Mouse (Mus musculus): ENCODE results near the gene Abhd6. TPM values are rescaled to one million over a fixed set of nuclear protein-coding genes. Genes with fewer than 3 reads are reported as not detected.

Gene Abhd6
- polyA plus RNA-seq, 1 experiment from 2014 or later: 21.0 TPM

DNA sequence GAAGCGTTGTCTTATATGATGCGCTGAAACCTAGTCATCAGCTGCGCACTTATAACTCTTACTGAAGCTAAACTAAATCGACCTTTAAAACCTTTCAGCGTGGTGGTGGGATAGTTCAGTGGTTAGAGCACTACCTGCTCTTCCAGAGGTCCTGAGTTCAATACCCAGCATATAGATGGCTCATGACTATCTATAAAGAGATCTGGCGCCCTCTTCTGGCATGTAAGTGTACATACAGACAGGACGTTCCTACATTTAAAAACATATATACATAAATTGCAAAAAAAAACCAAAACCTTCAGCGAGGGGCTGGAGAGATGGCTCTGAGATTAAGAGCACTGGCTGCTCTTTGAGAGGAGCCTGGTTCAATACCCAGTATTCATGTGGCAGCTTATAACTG lies 41.6 kb downstream of the Abhd6 start:
- H3K9ac ChIP-seq (replicated peaks; ENCODE audit: low read length): no peak overlapping the region
- 65% methylated on average over 8 of the region's 8 CpGs for WGBS
- H3K9me3 ChIP-seq (replicated peaks; ENCODE audit: control insufficient read depth, low read length): no peaks in the 10 kb centered on the region
- H3K4me1 ChIP-seq (ENCODE audit: control insufficient read depth, insufficient read depth, low read length): no peaks in the 10 kb centered on the region
- ATAC-seq (replicated peaks; ENCODE audit: insufficient number of reproducible peaks, low FRiP score, low TSS enrichment, low read depth) (no peak), DNase-seq (ENCODE audit: low spot score) (peak; percentile 67)
- H3K4me2 ChIP-seq (ENCODE audit: low read depth, low read length): no peak overlapping the region
- H3K36me3 ChIP-seq (replicated peaks; ENCODE audit: control insufficient read depth, insufficient read depth, low read depth, low read length): no peaks in the 10 kb centered on the region; the same call in 1 of the 2 replicates
- H3K27me3 ChIP-seq (ENCODE audit: control insufficient read depth, insufficient read depth, low read length): no peaks in the 10 kb centered on the region
- no peak overlapping the region for H3K4me3 ChIP-seq (ENCODE audit: low read depth, low read length)
- no peak overlapping the region for H3K27ac ChIP-seq (replicated peaks; ENCODE audit: low read depth, low read length)

DNA sequence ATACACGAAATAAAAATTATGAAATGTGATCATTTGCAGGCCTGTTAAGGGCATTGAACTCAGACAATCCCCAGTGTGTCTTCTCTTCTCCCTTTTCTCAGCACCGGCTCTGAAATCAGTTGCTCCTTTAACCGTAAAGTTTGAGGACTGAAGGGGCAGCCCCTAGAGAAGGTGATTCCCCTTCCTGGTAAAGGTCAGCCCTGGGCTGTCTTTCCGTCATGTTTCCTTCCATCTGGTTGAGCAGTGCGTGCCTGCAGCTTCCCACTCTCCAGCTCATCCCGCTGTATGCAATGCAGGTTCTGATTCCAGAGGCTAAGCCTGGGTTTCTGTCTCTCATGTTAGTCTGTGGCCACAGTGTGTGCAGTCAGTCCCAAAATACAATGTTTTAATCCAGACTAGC lies 42.1 kb downstream of the Abhd6 start:
- H3K4me1 ChIP-seq (ENCODE audit: control insufficient read depth, insufficient read depth, low read length): no peaks in the 10 kb centered on the region
- no peaks in the 10 kb centered on the region for H3K9me3 ChIP-seq (replicated peaks; ENCODE audit: control insufficient read depth, low read length)
- no peaks in the 10 kb centered on the region for H3K27me3 ChIP-seq (ENCODE audit: control insufficient read depth, insufficient read depth, low read length)
- DNase-seq (ENCODE audit: low spot score): no peak
- ATAC-seq (replicated peaks; ENCODE audit: insufficient number of reproducible peaks, low FRiP score, low TSS enrichment, low read depth): no peak
- H3K4me3 ChIP-seq (ENCODE audit: low read depth, low read length): no peak overlapping the region
- H3K9ac ChIP-seq (replicated peaks; ENCODE audit: low read length): no peak overlapping the region
- WGBS: 87% methylated on average over 6 of the region's 6 CpGs
- no peak overlapping the region for H3K27ac ChIP-seq (replicated peaks; ENCODE audit: low read depth, low read length)
- no peaks in the 10 kb centered on the region; the same call in 1 of the 2 replicates for H3K36me3 ChIP-seq (replicated peaks; ENCODE audit: control insufficient read depth, insufficient read depth, low read depth, low read length)
- no peak overlapping the region for H3K4me2 ChIP-seq (ENCODE audit: low read depth, low read length)

DNA sequence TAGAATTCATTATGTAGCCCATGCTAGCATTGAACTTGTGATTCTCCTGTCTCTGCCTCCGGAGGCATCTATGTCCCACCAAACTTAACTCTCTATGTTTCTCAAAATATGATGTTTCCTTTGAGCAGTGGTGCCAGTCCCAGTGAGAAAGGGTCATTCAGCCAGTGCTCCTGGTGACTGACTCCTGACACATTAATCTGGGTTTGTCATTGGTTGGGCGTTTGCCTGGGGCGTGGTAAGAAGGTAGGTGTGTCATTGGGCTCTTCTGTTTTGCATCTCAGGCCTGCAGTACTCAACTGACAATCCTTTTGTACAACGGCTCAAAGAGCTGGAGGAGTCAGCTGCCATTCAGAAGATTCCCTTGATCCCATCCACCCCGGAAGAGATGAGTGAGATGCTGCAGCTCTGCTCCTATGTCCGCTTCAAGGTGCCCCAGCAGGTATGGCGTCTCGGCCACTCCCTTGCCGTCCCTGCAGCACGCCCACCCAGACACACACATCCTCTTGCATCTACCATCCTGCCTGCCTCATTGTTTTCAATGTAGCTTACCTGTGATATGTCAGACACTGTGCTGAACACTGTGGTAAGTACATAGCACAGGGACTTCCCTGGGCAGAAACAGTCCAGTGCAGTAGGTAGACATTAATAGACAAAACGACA lies 42.6 kb downstream of the Abhd6 start:
- H3K9ac ChIP-seq (replicated peaks; ENCODE audit: low read length): no peak overlapping the region
- H3K4me3 ChIP-seq (ENCODE audit: low read depth, low read length): no peak overlapping the region
- DNase-seq (ENCODE audit: low spot score): no peak
- H3K4me1 ChIP-seq (ENCODE audit: control insufficient read depth, insufficient read depth, low read length): no peaks in the 10 kb centered on the region
- no peak overlapping the region for H3K4me2 ChIP-seq (ENCODE audit: low read depth, low read length)
- WGBS: 86% methylated on average over 11 of the region's 11 CpGs
- no peaks in the 10 kb centered on the region; the same call in 1 of the 2 replicates for H3K36me3 ChIP-seq (replicated peaks; ENCODE audit: control insufficient read depth, insufficient read depth, low read depth, low read length)
- H3K27me3 ChIP-seq (ENCODE audit: control insufficient read depth, insufficient read depth, low read length): no peaks in the 10 kb centered on the region
- no peak overlapping the region for H3K27ac ChIP-seq (replicated peaks; ENCODE audit: low read depth, low read length)
- H3K9me3 ChIP-seq (replicated peaks; ENCODE audit: control insufficient read depth, low read length): no peaks in the 10 kb centered on the region
- ATAC-seq (replicated peaks; ENCODE audit: insufficient number of reproducible peaks, low FRiP score, low TSS enrichment, low read depth): no peak

DNA sequence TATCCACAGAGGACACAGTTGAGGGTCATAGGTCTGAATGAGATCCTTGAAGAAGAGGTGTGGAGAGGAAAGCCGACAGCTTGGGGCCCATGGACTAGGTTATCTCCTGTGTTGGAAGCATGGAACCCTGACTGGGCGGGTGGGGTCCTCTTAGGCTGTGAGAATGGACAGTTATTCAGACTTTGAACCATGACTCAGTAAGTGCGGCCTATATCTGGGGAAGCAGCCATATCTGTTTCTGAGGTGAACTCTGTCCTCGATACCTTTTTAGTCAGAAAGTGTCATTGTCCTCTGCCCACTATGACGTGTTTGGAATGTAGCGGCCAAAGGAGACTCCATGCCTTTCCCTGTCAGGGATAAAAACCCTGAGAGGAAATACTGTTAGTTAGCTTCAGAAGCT lies 44.1 kb downstream of the Abhd6 start:
- WGBS: 92% methylated on average over 6 of the region's 6 CpGs
- ATAC-seq (replicated peaks; ENCODE audit: insufficient number of reproducible peaks, low FRiP score, low TSS enrichment, low read depth) (no peak), DNase-seq (ENCODE audit: low spot score) (no peak)
- Histone ChIP-seq H3K9me3 (replicated peaks; ENCODE audit: control insufficient read depth, low read length) (no peaks in the 10 kb centered on the region), H3K4me2 (ENCODE audit: low read depth, low read length) (no peak overlapping the region), H3K4me1 (ENCODE audit: control insufficient read depth, insufficient read depth, low read length) (no peaks in the 10 kb centered on the region), H3K27me3 (ENCODE audit: control insufficient read depth, insufficient read depth, low read length) (no peaks in the 10 kb centered on the region), H3K36me3 (replicated peaks; ENCODE audit: control insufficient read depth, insufficient read depth, low read depth, low read length) (no peaks in the 10 kb centered on the region; the same call in 1 of the 2 replicates), H3K27ac (replicated peaks; ENCODE audit: low read depth, low read length) (no peak overlapping the region), H3K9ac (replicated peaks; ENCODE audit: low read length) (no peak overlapping the region), H3K4me3 (ENCODE audit: low read depth, low read length) (no peak overlapping the region)

DNA sequence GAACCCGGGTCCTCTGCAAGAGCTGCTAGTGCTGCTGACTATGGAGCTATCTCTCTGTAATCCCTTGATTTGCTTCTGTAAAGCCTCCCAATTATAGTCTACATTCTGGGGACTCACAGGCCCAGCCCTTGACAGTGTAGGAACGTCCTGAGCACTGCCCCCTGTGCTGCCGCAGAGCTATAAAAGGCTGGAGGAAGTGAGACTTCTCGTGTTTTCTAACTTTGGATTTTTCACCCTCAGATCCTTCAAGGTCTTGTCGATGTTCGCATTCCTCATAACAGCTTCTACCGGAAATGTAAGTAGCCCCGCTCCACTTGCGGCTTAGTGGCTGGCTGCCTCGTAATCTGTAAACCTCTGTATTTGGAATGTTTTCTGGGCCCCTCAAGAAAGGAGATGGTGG lies 46.6 kb downstream of the Abhd6 start:
- Histone ChIP-seq H3K4me3 (ENCODE audit: low read depth, low read length) (no peak overlapping the region), H3K9me3 (replicated peaks; ENCODE audit: control insufficient read depth, low read length) (no peaks in the 10 kb centered on the region), H3K27me3 (ENCODE audit: control insufficient read depth, insufficient read depth, low read length) (no peaks in the 10 kb centered on the region), H3K9ac (replicated peaks; ENCODE audit: low read length) (no peak overlapping the region), H3K4me2 (ENCODE audit: low read depth, low read length) (no peak overlapping the region), H3K4me1 (ENCODE audit: control insufficient read depth, insufficient read depth, low read length) (no peaks in the 10 kb centered on the region), H3K27ac (replicated peaks; ENCODE audit: low read depth, low read length) (no peak overlapping the region), H3K36me3 (replicated peaks; ENCODE audit: control insufficient read depth, insufficient read depth, low read depth, low read length) (no peaks in the 10 kb centered on the region; the same call in 1 of the 2 replicates)
- 86% methylated on average over 10 of the region's 10 CpGs for WGBS
- no peak for ATAC-seq (replicated peaks; ENCODE audit: insufficient number of reproducible peaks, low FRiP score, low TSS enrichment, low read depth)
- no peak for DNase-seq (ENCODE audit: low spot score)

DNA sequence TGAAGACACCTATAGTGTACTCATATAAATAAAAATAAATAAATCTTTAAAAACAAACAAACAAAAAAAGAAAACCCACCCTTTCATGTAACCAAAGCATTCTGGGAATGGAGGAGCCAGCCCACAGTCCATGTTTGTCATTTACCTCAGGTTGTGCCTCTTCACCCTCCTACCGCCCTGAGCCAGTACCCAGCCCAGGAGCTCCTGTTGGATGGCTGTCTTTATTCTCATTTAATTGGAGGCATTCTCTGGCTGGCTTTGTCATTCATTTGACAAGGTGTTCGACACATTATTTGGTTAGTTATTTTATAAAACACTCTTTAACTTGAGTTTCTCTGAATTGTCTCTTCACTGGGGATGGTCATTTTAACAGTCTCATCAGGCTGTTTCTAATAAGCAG lies 49.2 kb downstream of the Abhd6 start:
- ATAC-seq (replicated peaks; ENCODE audit: insufficient number of reproducible peaks, low FRiP score, low TSS enrichment, low read depth) (no peak), DNase-seq (ENCODE audit: low spot score) (no peak)
- Histone ChIP-seq H3K27ac (replicated peaks; ENCODE audit: low read depth, low read length) (no peak overlapping the region), H3K4me2 (ENCODE audit: low read depth, low read length) (no peak overlapping the region), H3K4me3 (ENCODE audit: low read depth, low read length) (no peak overlapping the region), H3K9ac (replicated peaks; ENCODE audit: low read length) (no peak overlapping the region), H3K4me1 (ENCODE audit: control insufficient read depth, insufficient read depth, low read length) (no peaks in the 10 kb centered on the region), H3K9me3 (replicated peaks; ENCODE audit: control insufficient read depth, low read length) (no peaks in the 10 kb centered on the region), H3K27me3 (ENCODE audit: control insufficient read depth, insufficient read depth, low read length) (no peaks in the 10 kb centered on the region), H3K36me3 (replicated peaks; ENCODE audit: control insufficient read depth, insufficient read depth, low read depth, low read length) (no peaks in the 10 kb centered on the region; the same call in 1 of the 2 replicates)
- WGBS: 87% methylated on average over 2 of the region's 2 CpGs

DNA sequence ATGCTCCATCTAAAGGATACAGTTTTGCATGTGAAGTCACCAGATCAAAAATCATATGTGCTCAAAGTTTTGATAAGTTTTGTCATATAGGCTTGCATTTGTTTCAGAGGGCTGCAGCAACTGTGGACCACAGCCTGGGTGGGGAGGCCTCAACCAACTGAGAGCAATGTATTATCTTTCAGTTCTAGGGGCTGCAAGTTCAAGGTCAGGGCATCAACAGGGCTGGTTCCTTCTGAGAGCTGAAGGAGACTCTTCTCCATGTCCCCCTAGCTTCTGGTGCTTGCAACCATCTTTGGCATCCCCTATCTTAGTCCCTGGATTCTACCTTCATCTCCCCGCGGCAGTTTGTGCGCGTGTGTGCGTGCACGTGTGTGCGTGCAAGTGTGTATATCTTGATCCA lies 50.0 kb downstream of the Abhd6 start:
- DNase-seq (ENCODE audit: low spot score): no peak
- H3K4me3 ChIP-seq (ENCODE audit: low read depth, low read length): no peak overlapping the region
- 98% methylated on average over 7 of the region's 7 CpGs for WGBS

DNA sequence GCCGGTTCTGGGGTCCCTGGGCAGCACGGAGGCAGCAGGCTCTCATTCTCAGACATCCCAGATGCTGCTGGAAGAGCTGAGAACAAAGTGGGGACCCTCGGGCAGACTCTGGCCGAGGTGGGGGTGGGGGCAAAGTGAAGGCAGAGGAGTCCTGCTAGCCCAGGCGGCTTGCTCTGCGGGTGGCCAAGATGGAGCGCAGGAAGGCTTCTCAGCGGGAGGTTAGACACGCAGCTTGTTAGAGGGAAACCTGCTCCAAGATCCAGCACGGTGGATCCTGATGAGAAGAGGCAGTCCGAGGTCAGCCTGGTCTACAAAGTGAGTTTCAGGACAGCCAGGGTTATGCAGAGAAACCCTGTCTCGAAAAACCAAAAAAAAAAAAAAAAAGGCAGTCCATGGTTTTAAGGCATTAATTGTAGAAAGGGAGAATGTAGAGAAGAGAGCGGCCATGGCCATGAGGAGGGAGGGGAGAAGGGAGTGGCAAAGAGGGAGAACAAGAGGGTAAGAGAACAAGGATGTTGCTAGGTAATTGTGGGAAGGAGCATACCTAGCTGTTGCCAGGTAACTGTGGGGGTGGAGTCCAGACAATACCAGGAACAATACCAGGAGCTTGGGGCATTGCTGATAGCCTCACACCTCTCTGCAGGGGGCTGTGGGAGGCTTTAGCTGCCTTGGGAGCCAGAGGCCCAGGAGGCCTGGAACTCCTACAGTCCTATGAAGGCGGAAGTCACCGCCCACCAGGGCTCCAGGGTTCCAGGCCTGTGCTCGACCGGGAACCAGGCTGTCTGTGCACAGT lies 51.8 kb downstream of the Abhd6 start:
- H3K4me2 ChIP-seq (ENCODE audit: low read depth, low read length): no peak overlapping the region
- 27% methylated on average over 17 of the region's 17 CpGs for WGBS
- DNase-seq (ENCODE audit: low spot score) (no peak), ATAC-seq (replicated peaks; ENCODE audit: insufficient number of reproducible peaks, low FRiP score, low TSS enrichment, low read depth) (no peak)
- no peaks in the 10 kb centered on the region for H3K4me1 ChIP-seq (ENCODE audit: control insufficient read depth, insufficient read depth, low read length)
- no peak overlapping the region for H3K4me3 ChIP-seq (ENCODE audit: low read depth, low read length)
- H3K9me3 ChIP-seq (replicated peaks; ENCODE audit: control insufficient read depth, low read length): no peaks in the 10 kb centered on the region
- H3K27ac ChIP-seq (replicated peaks; ENCODE audit: low read depth, low read length): no peak overlapping the region
- no peaks in the 10 kb centered on the region for H3K36me3 ChIP-seq (replicated peaks; ENCODE audit: control insufficient read depth, insufficient read depth, low read depth, low read length)
- H3K27me3 ChIP-seq (ENCODE audit: control insufficient read depth, insufficient read depth, low read length): no peaks in the 10 kb centered on the region
- no peak overlapping the region for H3K9ac ChIP-seq (replicated peaks; ENCODE audit: low read length)

More for the DNA sequence above, 50.0 kb downstream of the Abhd6 start:
- no peak overlapping the region for H3K4me2 ChIP-seq (ENCODE audit: low read depth, low read length)
- ATAC-seq (replicated peaks; ENCODE audit: insufficient number of reproducible peaks, low FRiP score, low TSS enrichment, low read depth): no peak
- H3K27ac ChIP-seq (replicated peaks; ENCODE audit: low read depth, low read length): no peak overlapping the region
- no peaks in the 10 kb centered on the region; the same call in 1 of the 2 replicates for H3K36me3 ChIP-seq (replicated peaks; ENCODE audit: control insufficient read depth, insufficient read depth, low read depth, low read length)
- H3K4me1 ChIP-seq (ENCODE audit: control insufficient read depth, insufficient read depth, low read length): no peaks in the 10 kb centered on the region
- H3K9me3 ChIP-seq (replicated peaks; ENCODE audit: control insufficient read depth, low read length): no peaks in the 10 kb centered on the region
- H3K27me3 ChIP-seq (ENCODE audit: control insufficient read depth, insufficient read depth, low read length): no peaks in the 10 kb centered on the region
- no peak overlapping the region for H3K9ac ChIP-seq (replicated peaks; ENCODE audit: low read length)

All from embryonic facial prominence, embryonic 11.5 days (tissue).